Mouse (Mus musculus) limb, embryonic 15.5 days (tissue): ENCODE results near the gene Clec2d. TPM values are rescaled to one million over a fixed set of nuclear protein-coding genes. Genes with fewer than 3 reads are reported as not detected.
A peak's percentile ranks its signal among the peaks of the same experiment; 100 is the strongest.

Experiments used
- ATAC-seq: fragments of 200-750 bp; cut with Nextera tagmentation; 2 replicates; pipeline ENCODE4 v1.8.0; 2017; ENCODE audit warnings: low read depth, moderate TSS enrichment; ENCODE audit not compliant: insufficient number of reproducible peaks, low FRiP score, low TSS enrichment
- H3K27ac ChIP-seq: fragments of 300-500 bp; sonication (generic); 2 replicates; pipeline ENCODE4 v1.5.1; 2015; ENCODE audit warnings: moderate library complexity, mild to moderate bottlenecking, inconsistent platforms
- H3K27me3 ChIP-seq: fragments of 300-500 bp; sonication (generic); 2 replicates; pipeline ENCODE4 v1.6.1; 2015; ENCODE audit warnings: inconsistent platforms
- H3K36me3 ChIP-seq: fragments of 300-500 bp; sonication (generic); 2 replicates; pipeline ENCODE4 v1.6.1; 2015; ENCODE audit warnings: inconsistent platforms
- H3K4me1 ChIP-seq: fragments of 300-500 bp; sonication (generic); 2 replicates; pipeline ENCODE4 v1.6.1; 2015; ENCODE audit warnings: inconsistent platforms
- H3K4me2 ChIP-seq: fragments of 300-500 bp; sonication (generic); 2 replicates; pipeline ENCODE4 v1.6.1; 2015; ENCODE audit warnings: mild to moderate bottlenecking, inconsistent platforms
- H3K4me3 ChIP-seq: fragments of 300-500 bp; sonication (generic); 2 replicates; pipeline ENCODE4 v1.5.1; 2015; ENCODE audit warnings: mild to moderate bottlenecking, inconsistent platforms
- H3K9ac ChIP-seq: fragments of 300-500 bp; sonication (generic); 2 replicates; pipeline ENCODE4 v1.6.1; 2015; ENCODE audit warnings: inconsistent platforms
- H3K9me3 ChIP-seq: fragments of 300-500 bp; sonication (generic); 2 replicates; pipeline ENCODE4 v1.6.1; 2016; ENCODE audit warnings: inconsistent platforms
- WGBS: fragments of 180-500 bp; shearing (Covaris S2); methylation state at CpG from one replicate; pipeline ENCODE4 v1.1.7; 2015; 5-methylcytosine and 5-hydroxymethylcytosine counted together
- microRNA-seq: library from miRNA; unstranded; fragments of <30 nt; microRNA quantifications from one replicate; pipeline ENCODE4, GENCODE M21; 2016
- polyA plus RNA-seq: library from polyadenylated mRNA; unstranded; fragments of >200 nt; fragmentation: Nextera tagmentation; extraction: Ambion mirVana; gene quantifications from 2 replicates; pipeline ENCODE4 v1.2.1, GENCODE M21; 2015

Gene Clec2d
- polyA plus RNA-seq, 1 experiment from 2014 or later = 0.44 TPM

DNA sequence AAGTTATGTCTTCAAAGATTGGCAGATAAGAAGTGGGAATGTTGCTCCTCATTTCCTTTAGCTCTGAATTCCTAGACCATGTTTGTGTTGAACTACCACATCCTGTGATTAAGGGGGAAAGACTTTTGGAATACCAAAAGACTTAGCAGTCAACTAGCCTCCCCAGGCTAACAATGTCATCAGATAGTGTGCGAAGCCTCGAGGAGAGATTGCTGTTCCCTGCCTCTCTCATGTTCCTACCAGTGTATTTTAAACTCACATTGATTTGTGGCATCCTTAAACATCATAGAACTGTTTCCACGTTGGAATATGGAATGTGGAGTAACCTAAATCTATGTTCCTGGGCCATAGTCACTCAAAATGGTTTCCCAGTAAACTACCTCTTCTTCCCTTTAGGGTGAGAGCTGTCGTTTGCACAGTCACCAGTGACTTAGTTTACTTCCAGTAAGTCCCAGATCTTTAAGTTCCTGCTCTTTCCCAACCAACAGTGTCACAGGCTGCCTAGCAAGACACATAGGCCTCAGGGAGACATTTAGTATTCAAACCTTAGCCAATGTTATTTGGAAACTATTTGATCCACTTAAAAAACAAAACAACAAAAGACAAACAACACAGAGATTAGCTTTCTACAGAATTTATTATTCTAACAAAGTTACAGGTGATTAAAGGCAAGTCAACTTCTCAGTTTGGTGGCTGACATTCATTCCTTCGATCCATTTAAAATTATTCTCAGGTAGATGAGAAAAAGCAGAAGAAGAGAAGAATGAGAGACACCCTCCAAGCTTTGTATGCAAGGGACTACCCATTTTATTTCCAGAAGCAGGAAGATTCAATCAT is 51.8 kb downstream of the Clec2d start:
- no peaks in the 10 kb centered on the region for H3K27me3 ChIP-seq
- ATAC-seq = no peak
- H3K9ac ChIP-seq = no peak overlapping the region
- no peaks in the 10 kb centered on the region for H3K9me3 ChIP-seq
- H3K36me3 ChIP-seq = no peaks in the 10 kb centered on the region
- no peak overlapping the region for H3K27ac ChIP-seq
- no peak overlapping the region for H3K4me3 ChIP-seq
- 73% methylated on average over 5 of the region's 5 CpGs for WGBS
- H3K4me1 ChIP-seq = peaks cover 21% of the 10 kb centered on the region
- H3K4me2 ChIP-seq = no peak overlapping the region

DNA sequence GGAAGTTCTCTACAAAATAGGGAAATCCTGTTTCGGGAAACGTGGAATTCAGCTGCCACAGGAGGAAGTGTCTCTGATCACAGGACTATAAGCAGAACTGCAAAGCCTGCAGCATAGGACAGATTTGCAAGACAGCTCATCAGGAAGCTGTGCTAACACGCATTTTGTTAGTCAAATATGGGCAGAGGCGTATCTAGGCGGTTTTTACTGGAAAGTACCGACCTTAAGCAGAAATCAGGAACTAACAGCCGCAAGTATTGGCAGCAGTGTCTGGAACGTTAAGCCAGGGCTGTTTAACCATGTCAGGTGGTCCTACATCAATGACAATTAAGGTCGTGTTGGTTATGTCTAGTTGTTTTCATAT is 52.4 kb downstream of the Clec2d start:
- 57% methylated on average over 9 of the region's 9 CpGs for whole genome bisulfite sequencing
- ATAC-seq = no peak
- no peak overlapping the region for H3K27ac ChIP-seq
- no peaks in the 10 kb centered on the region for H3K9me3 ChIP-seq
- H3K4me3 ChIP-seq = no peak overlapping the region
- no peak overlapping the region for H3K4me2 ChIP-seq
- peaks cover 24% of the 10 kb centered on the region for H3K4me1 ChIP-seq
- no peaks in the 10 kb centered on the region for H3K36me3 ChIP-seq
- H3K9ac ChIP-seq = no peak overlapping the region
- H3K27me3 ChIP-seq = no peaks in the 10 kb centered on the region

DNA sequence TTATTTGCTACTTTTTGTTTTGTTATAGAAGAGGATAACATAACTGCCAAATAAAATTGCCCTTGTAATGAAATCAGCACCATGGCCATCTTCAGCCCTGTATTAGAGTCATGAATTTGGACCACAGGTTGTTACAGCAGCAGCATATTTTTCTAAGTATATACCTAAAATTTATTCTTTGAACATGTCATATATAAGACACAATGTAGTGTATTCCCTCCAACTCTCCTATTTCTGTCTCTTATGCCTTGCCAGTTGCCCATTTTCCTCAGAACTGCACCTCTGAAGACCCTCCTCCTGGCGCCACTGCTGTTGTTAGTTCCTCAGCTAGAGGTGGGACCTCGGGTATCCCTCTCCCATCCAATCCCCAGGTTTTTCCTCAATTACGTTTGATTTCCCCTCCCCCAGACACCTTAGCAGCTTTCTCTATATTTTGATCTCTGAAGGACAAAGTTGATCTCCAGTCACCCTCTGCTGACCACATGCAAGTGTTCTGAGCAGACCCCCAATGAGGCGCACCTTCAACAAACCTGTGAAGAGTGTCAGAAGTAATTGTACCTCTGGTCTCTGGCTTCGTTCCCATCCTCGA is 53.0 kb downstream of the Clec2d start:
- 0 out of 2 replicates have a peak overlapping the region, but pooled peaks have one; percentile 43 for H3K27ac ChIP-seq

DNA sequence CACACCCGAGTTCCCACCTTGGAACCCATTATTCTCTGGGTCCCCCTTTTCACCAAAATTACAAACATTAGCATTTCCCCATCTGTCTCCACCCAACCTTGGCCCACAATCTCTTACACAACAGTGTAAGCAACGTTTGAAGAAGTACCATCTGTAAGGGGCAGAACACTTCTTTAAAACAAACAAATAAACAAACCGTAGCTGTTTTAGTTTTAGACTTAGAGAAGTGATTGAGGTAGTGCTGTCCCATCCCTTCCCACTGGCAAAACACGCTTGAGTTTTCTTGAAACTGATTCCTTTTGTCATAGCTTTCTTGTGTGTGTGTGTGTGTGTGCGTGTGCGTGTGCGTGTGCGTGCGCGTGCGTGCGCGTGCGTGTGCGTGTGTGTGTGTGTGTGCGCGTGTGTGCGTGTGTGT is 53.5 kb downstream of the Clec2d start:
- Histone ChIP-seq H3K9ac (no peak overlapping the region), H3K9me3 (no peaks in the 10 kb centered on the region), H3K36me3 (no peaks in the 10 kb centered on the region), H3K27ac (0 out of 2 replicates have a peak overlapping the region, but pooled peaks have one; percentile 43), H3K4me1 (peaks cover 21% of the 10 kb centered on the region), H3K4me3 (no peak overlapping the region), H3K27me3 (no peaks in the 10 kb centered on the region), H3K4me2 (no peak overlapping the region)
- ATAC-seq = no peak
- WGBS = 78% methylated on average over 15 of the region's 18 CpGs

More for the DNA sequence above, 53.0 kb downstream of the Clec2d start:
- no peak overlapping the region for H3K9ac ChIP-seq
- no peaks in the 10 kb centered on the region for H3K36me3 ChIP-seq
- ATAC-seq = no peak
- H3K4me3 ChIP-seq = no peak overlapping the region
- H3K4me1 ChIP-seq = peaks cover 24% of the 10 kb centered on the region
- no peaks in the 10 kb centered on the region for H3K27me3 ChIP-seq
- no peaks in the 10 kb centered on the region for H3K9me3 ChIP-seq
- H3K4me2 ChIP-seq = no peak overlapping the region
- WGBS = 74% methylated on average over 6 of the region's 6 CpGs

DNA sequence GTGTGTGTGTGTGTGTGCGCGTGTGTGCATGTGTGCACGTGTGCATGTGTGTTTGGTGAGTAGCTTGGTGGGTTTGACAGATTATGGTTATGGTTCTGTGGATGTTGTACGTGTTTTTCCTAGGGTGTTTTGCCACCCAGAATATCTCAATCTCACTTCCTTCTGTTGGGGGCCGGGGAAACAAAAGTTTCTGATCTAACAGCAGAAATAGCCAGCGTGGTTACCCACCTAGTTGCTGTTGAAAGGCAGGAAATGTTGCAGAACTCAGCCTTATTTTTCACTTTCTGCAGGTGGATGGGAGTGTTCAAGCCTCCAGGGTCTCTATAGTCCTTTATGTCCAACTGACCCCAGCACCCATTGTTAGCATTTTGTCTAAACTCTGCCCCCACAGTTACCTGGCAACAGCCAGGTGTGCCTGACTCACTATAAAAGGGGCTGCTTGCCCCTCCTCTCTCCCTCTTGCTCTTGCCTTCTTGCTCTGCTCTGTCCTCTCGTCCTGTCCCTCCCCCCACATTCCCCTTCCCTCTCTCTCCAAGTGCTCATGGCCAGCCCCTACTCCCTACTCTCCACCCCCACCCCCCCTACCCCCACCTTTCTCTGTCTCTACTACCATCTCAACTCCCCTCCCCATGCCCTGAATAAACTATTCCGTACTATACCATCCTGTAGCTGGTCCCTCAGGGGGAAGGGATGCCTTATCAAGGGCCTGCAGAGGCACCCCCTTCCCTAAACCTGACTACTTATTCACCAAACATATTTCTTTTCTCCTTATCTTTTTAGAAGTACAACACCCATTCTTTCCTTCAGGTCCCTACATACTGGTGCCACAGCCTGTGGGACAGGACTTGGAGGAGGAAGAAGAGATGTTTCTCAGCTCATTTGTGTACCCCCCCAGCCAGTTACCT is 54.3 kb downstream of the Clec2d start:
- H3K36me3 ChIP-seq = no peaks in the 10 kb centered on the region
- H3K27me3 ChIP-seq = no peaks in the 10 kb centered on the region
- no peak for ATAC-seq
- H3K4me1 ChIP-seq = peaks cover 15% of the 10 kb centered on the region
- no peak overlapping the region for H3K4me3 ChIP-seq
- H3K9me3 ChIP-seq = no peaks in the 10 kb centered on the region
- no peak overlapping the region for H3K9ac ChIP-seq
- H3K4me2 ChIP-seq = no peak overlapping the region
- H3K27ac ChIP-seq = 0 out of 2 replicates have a peak overlapping the region, but pooled peaks have one; percentile 3
- WGBS = 74% methylated on average over 8 of the region's 8 CpGs

DNA sequence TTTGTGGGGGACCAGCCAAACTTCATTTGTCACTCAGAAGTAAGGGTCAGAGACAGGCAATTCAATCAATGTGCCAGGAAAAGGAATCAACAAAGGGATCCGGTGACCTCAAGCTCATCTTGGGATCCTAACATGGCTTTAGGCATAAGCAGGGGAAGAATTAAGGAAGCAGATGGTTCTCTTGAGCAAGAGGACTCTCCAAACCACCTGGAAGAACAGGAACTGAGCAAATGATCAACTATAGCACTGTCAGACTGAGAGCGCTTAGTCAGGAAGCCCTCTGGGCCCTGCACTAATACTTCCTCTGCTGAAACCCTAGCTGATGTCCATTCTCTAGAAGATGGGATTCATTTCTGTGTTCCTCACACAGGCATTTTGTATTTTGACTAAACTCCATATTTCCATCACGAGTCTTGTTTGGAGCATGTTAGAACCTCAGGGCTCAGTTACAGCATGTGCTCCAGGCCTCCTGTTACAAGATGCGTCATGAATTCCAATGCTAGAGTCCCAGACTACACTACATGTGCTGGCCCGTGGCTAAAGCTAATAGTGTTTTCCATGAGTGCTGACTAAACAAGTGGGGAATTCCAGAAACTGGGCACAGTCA is 55.5 kb downstream of the Clec2d start:
- peaks cover 8% of the 10 kb centered on the region for H3K4me1 ChIP-seq
- peak overlapping the region; percentile 63 for H3K27ac ChIP-seq
- H3K4me3 ChIP-seq = no peak overlapping the region
- no peaks in the 10 kb centered on the region for H3K9me3 ChIP-seq
- no peaks in the 10 kb centered on the region for H3K36me3 ChIP-seq
- no peak overlapping the region for H3K4me2 ChIP-seq
- WGBS = 64% methylated on average over 5 of the region's 5 CpGs
- 0 out of 2 replicates have a peak, but pooled peaks have one; percentile 27 for ATAC-seq
- H3K27me3 ChIP-seq = no peaks in the 10 kb centered on the region
- H3K9ac ChIP-seq = no peak overlapping the region

Small RNAs within 50 kb of the gene (microRNA-seq; reads per million reads assigned to microRNA genes)
- not detected for gene Gm27514

Other genes with a start within 250 kb of the Clec2d start
- 5.1 and 8.0 TPM in 2 replicates for gene Clec2g, start 246.2 kb upstream of the Clec2d start, polyA plus RNA-seq
- gene Klrb1f, start 134.7 kb upstream of the Clec2d start, polyA plus RNA-seq = 0.12 and 0.22 TPM in 2 replicates
- gene Clec2e, start 79.7 kb upstream of the Clec2d start, polyA plus RNA-seq = not detected in 2 replicates
- 0.13 and 0.56 TPM in 2 replicates for gene Cd69, start 94.8 kb downstream of the Clec2d start, polyA plus RNA-seq
- not detected in 2 replicates for gene 4922502D21Rik, start 151.2 kb downstream of the Clec2d start, polyA plus RNA-seq
- gene Clec12a, start 162.1 kb downstream of the Clec2d start, polyA plus RNA-seq = 1.0 and 2.0 TPM in 2 replicates
- not detected in 2 replicates for gene Clec12b, start 205.3 kb downstream of the Clec2d start, polyA plus RNA-seq
- 0.38 and 0.83 TPM in 2 replicates for gene Clec1b, start 216.7 kb downstream of the Clec2d start, polyA plus RNA-seq
- 0.09 and 0.14 TPM in 2 replicates for gene Clec9a, start 228.2 kb downstream of the Clec2d start, polyA plus RNA-seq